Mouse (Mus musculus) ovary, adult 2 months (tissue): ENCODE results near the gene Rab3gap1. TPM values are rescaled to one million over a fixed set of nuclear protein-coding genes. Genes with fewer than 3 reads are reported as not detected.

Source experiments
- polyA plus RNA-seq: library from polyadenylated mRNA; depleted of rRNA; stranded (reverse); fragments of >200 nt; gene quantifications from 2 replicates; pipeline ENCODE4 v1.2.3, GENCODE M21; 2012; rRNA removed

Rab3gap1 gene
- polyA plus RNA-seq: 16.4 and 19.9 TPM in 2 replicates

GRCm38 (mm10) chr1:127868300-127869261 is at the start of gene Rab3gap1:
Rab3gap1 (plus strand) TSS chr1:127868773.

GRCm38 (mm10) chr1:127854486-127855222 is 13.9 kb upstream of the Rab3gap1 start, which contains the start of gene Map3k19:
Map3k19 (minus strand) TSS chr1:127855031.

Other genes starting within 250 kb of the Rab3gap1 start
- 0.09 and 0.16 TPM in 2 replicates for gene Tmem163, start 189.2 kb upstream of the Rab3gap1 start, polyA plus RNA-seq
- gene Acmsd, start 139.4 kb upstream of the Rab3gap1 start, polyA plus RNA-seq: not detected in 2 replicates
- 16.7 and 22.9 TPM in 2 replicates for gene Ccnt2, start 94.6 kb upstream of the Rab3gap1 start, polyA plus RNA-seq
- gene Map3k19, start 13.7 kb upstream of the Rab3gap1 start, polyA plus RNA-seq: 1.8 and 2.1 TPM in 2 replicates
- 4.9 and 5.3 TPM in 2 replicates for gene Zranb3, start 234.3 kb downstream of the Rab3gap1 start, polyA plus RNA-seq
- 50.9 and 80.8 TPM in 2 replicates for gene R3hdm1, start 234.5 kb downstream of the Rab3gap1 start, polyA plus RNA-seq